Comparison of ENCODE assay signal across 8 mouse cellular contexts in genomic region chr13:37827263-37827995, GRCm38 (mm10). TPM values are rescaled to one million over a fixed set of nuclear protein-coding genes. Genes with fewer than 3 reads are reported as not detected.
A peak's percentile ranks its signal among the peaks of the same experiment; 100 is the strongest.
DNase-seq lines count a peak whose midpoint lies in the region; ATAC-seq and TF ChIP-seq lines count a peak whose summit lies in the region.

No protein-coding gene starts in this region.

- peak overlapping the region; percentile 92 for H3K27ac ChIP-seq in gastrocnemius, adult 2 months
- peak overlapping the region; percentile 68 for H3K27ac ChIP-seq in hindbrain, embryonic 15.5 days (replicated peaks)
- H3K27ac ChIP-seq in liver, embryonic 11.5 days (ENCODE audit: low read depth, low read length) = peak overlapping the region; percentile 88
- H3K27ac ChIP-seq in stomach, embryonic 16.5 days (ENCODE audit: low read length) = peak overlapping the region; percentile 97

- peak overlapping the region; percentile 97 for H3K4me3 ChIP-seq in gastrocnemius, adult 2 months
- H3K4me3 ChIP-seq in hindbrain, embryonic 15.5 days = peak overlapping the region; percentile 58
- peak overlapping the region; percentile 73 for H3K4me3 ChIP-seq in liver, embryonic 11.5 days (ENCODE audit: low read depth, low read length)
- peak overlapping the region; percentile 83 for H3K4me3 ChIP-seq in stomach, embryonic 16.5 days (replicated peaks; ENCODE audit: low read length)

- H3K4me1 ChIP-seq in hindbrain, embryonic 15.5 days (replicated peaks) = peaks cover 42% of the 10 kb centered on the region
- peaks cover 51% of the 10 kb centered on the region for H3K4me1 ChIP-seq in liver, embryonic 11.5 days (replicated peaks; ENCODE audit: control insufficient read depth, insufficient read depth, low read length)
- H3K4me1 ChIP-seq in stomach, embryonic 16.5 days (ENCODE audit: control insufficient read depth, insufficient read depth, low read length) = peaks cover 37% of the 10 kb centered on the region

- H3K9ac ChIP-seq in hindbrain, embryonic 15.5 days = peak overlapping the region; percentile 50
- peak overlapping the region; percentile 71 for H3K9ac ChIP-seq in liver, embryonic 11.5 days (ENCODE audit: low read depth, low read length)
- peak overlapping the region; percentile 94 for H3K9ac ChIP-seq in stomach, embryonic 16.5 days (ENCODE audit: low read length)

- peak overlapping the region; percentile 99 for H3K4me2 ChIP-seq in hindbrain, embryonic 15.5 days
- peak overlapping the region; percentile 98 for H3K4me2 ChIP-seq in liver, embryonic 11.5 days
- peak overlapping the region; percentile 99 for H3K4me2 ChIP-seq in stomach, embryonic 16.5 days (ENCODE audit: low read depth, low read length)

- H3K9me3 ChIP-seq in hindbrain, embryonic 15.5 days = no peaks in the 10 kb centered on the region
- H3K9me3 ChIP-seq in liver, embryonic 11.5 days (ENCODE audit: control insufficient read depth, low read length) = no peaks in the 10 kb centered on the region
- no peaks in the 10 kb centered on the region for H3K9me3 ChIP-seq in stomach, embryonic 16.5 days (replicated peaks; ENCODE audit: control insufficient read depth, low read length)

- TF ChIP-seq CTCF in gastrocnemius, adult 2 months (IDR thresholded peaks at IDR 0.05) = peak; percentile 13; the same call in 1 of the 2 replicates

- H3K36me3 ChIP-seq in hindbrain, embryonic 15.5 days = no peaks in the 10 kb centered on the region
- H3K36me3 ChIP-seq in liver, embryonic 11.5 days (ENCODE audit: control insufficient read depth, insufficient read depth, low read length) = no peaks in the 10 kb centered on the region
- H3K36me3 ChIP-seq in stomach, embryonic 16.5 days (ENCODE audit: control insufficient read depth, insufficient read depth, low read length) = no peaks in the 10 kb centered on the region

- WGBS in hindbrain, embryonic 15.5 days = under 1% methylated on average over 62 of the region's 69 CpGs
- WGBS in liver, embryonic 11.5 days = under 1% methylated on average over 68 of the region's 69 CpGs
- WGBS in stomach, embryonic 16.5 days = under 1% methylated on average over 62 of the region's 69 CpGs

- intact Hi-C loops in gastrocnemius, adult 2 months (cut with DNase I) = loop anchor here (5.0 kb wide), 1 partner anchor 115 kb away; no protein-coding TSS in a partner anchor

- peak; percentile 43 to 52 for DNase-seq in cerebellum, postnatal 10 days
- DNase-seq in cerebellum, adult 11-12 months = no peak
- DNase-seq in adrenal gland, postnatal 4 days (ENCODE audit: low spot score in 2 of 2) = peak; percentile 31 to 44
- peak; percentile 82 for DNase-seq in gastrocnemius, adult 2 months
- peak; percentile 76 for DNase-seq in liver, embryonic 11.5 days (ENCODE audit: low spot score)
- peak; percentile 71 for DNase-seq in naive thymus-derived CD4-positive, alpha-beta T cell, adult 2 months (ENCODE audit: low read depth)

- peaks cover 34% of the 10 kb centered on the region for H3K27me3 ChIP-seq in hindbrain, embryonic 15.5 days
- no peaks in the 10 kb centered on the region for H3K27me3 ChIP-seq in liver, embryonic 11.5 days (replicated peaks; ENCODE audit: control insufficient read depth, insufficient read depth, low read length)
- no peaks in the 10 kb centered on the region for H3K27me3 ChIP-seq in stomach, embryonic 16.5 days (ENCODE audit: control insufficient read depth, insufficient read depth, low read length)

- ATAC-seq in hindbrain, embryonic 15.5 days (ENCODE audit: low FRiP score, low read depth) = peak; percentile 69
- ATAC-seq in liver, embryonic 11.5 days (replicated peaks; ENCODE audit: low FRiP score) = peak; percentile 54
- ATAC-seq in stomach, embryonic 16.5 days (ENCODE audit: insufficient read depth, low FRiP score) = peak; percentile 69; the same call in 1 of the 2 replicates

RNA-seq across cellular contexts. Expression of gene Rreb1, which starts 49.2 kb away (rescaled TPM):
- 10 to 100 TPM; 83.9 to 84.6 TPM for total RNA-seq in adrenal gland, postnatal 4 days (2021)
- 10 to 100 TPM; 20.7 to 25.4 TPM for total RNA-seq in gastrocnemius, adult 2 months (2021)
- polyA plus RNA-seq in hindbrain, embryonic 15.5 days (2015; fragmentation: Nextera tagmentation; extraction: Ambion mirVana) = 2.8 and 3.4 TPM in 2 replicates
- 20.6 and 23.6 TPM in 2 replicates for polyA plus RNA-seq in liver, embryonic 11.5 days (2014; fragmentation: Nextera tagmentation; extraction: Ambion mirVana)
- polyA plus RNA-seq in stomach, embryonic 16.5 days (2015; fragmentation: Nextera tagmentation; extraction: Ambion mirVana) = 13.5 and 14.1 TPM in 2 replicates
